Mouse (Mus musculus) stomach, postnatal 0 days (tissue): Measurements from ENCODE around the gene Epor. TPM values are rescaled to one million over a fixed set of nuclear protein-coding genes. Genes with fewer than 3 reads are reported as not detected.
A peak's percentile ranks its signal among the peaks of the same experiment; 100 is the strongest.

ENCODE experiments used
- ATAC-seq: fragments of 200-750 bp; cut with Nextera tagmentation; 2 replicates; pipeline ENCODE4 v1.8.0; 2017; ENCODE audit not compliant: low FRiP score, low TSS enrichment
- DNase-seq: peaks from one replicate; pipeline ENCODE4 v3.0.0-alpha.2; 2016; ENCODE audit warnings: low spot score
- H3K27ac ChIP-seq: fragments of 300-500 bp; sonication (generic); replicated peaks from 2 replicates; pipeline ENCODE4 v1.5.1; 2014; ENCODE audit warnings: mild to moderate bottlenecking, control low read depth
- H3K27me3 ChIP-seq: fragments of 300-500 bp; sonication (generic); 2 replicates; pipeline ENCODE4 v1.6.1; 2014; ENCODE audit warnings: low read length; ENCODE audit not compliant: control insufficient read depth, insufficient read depth
- H3K36me3 ChIP-seq: fragments of 300-500 bp; sonication (generic); 2 replicates; pipeline ENCODE4 v1.6.1; 2014; ENCODE audit warnings: low read length, mixed read lengths; ENCODE audit not compliant: control insufficient read depth, insufficient read depth
- H3K4me1 ChIP-seq: fragments of 300-500 bp; sonication (generic); replicated peaks from 2 replicates; pipeline ENCODE4 v1.6.1; 2014; ENCODE audit warnings: antibody characterized with exemption; ENCODE audit not compliant: control insufficient read depth, insufficient read depth
- H3K4me2 ChIP-seq: fragments of 300-500 bp; sonication (generic); replicated peaks from 2 replicates; pipeline ENCODE4 v1.6.1; 2014; ENCODE audit warnings: low read depth, mild to moderate bottlenecking, control low read depth, moderate library complexity
- H3K4me3 ChIP-seq: fragments of 300-500 bp; sonication (generic); 2 replicates; pipeline ENCODE4 v1.5.1; 2014; ENCODE audit warnings: low read depth, low read length, control low read depth
- H3K9ac ChIP-seq: fragments of 300-500 bp; sonication (generic); 2 replicates; pipeline ENCODE4 v1.6.1; 2014; ENCODE audit warnings: mild to moderate bottlenecking, low read length, control low read depth, mixed read lengths
- H3K9me3 ChIP-seq: fragments of 300-500 bp; sonication (generic); 2 replicates; pipeline ENCODE4 v1.6.1; 2016; ENCODE audit warnings: low read length; ENCODE audit not compliant: control insufficient read depth
- CTCF ChIP-seq: IDR thresholded peaks from 2 replicates; pipeline ENCODE4 v1.5.1; 2016; ENCODE audit warnings: antibody characterized with exemption, low read depth, mild to moderate bottlenecking, moderate library complexity
- EP300 ChIP-seq: optimal IDR thresholded peaks from 2 replicates; pipeline ENCODE3; 2016; ENCODE audit warnings: antibody characterized with exemption
- WGBS: fragments of 180-500 bp; shearing (Covaris S2); extraction: QIAGEN DNeasy Blood & Tissue Kit; methylation state at CpG from one replicate; pipeline ENCODE4 v1.1.7; 2014; 5-methylcytosine and 5-hydroxymethylcytosine counted together
- polyA plus RNA-seq: library from polyadenylated mRNA; unstranded; fragments of >200 nt; fragmentation: Nextera tagmentation; extraction: Ambion mirVana; gene quantifications from 2 replicates; pipeline ENCODE4 v1.2.1, GENCODE M21; 2015

Gene Epor
- polyA plus RNA-seq, 1 experiment from 2014 or later, result 3.4 TPM

DNA sequence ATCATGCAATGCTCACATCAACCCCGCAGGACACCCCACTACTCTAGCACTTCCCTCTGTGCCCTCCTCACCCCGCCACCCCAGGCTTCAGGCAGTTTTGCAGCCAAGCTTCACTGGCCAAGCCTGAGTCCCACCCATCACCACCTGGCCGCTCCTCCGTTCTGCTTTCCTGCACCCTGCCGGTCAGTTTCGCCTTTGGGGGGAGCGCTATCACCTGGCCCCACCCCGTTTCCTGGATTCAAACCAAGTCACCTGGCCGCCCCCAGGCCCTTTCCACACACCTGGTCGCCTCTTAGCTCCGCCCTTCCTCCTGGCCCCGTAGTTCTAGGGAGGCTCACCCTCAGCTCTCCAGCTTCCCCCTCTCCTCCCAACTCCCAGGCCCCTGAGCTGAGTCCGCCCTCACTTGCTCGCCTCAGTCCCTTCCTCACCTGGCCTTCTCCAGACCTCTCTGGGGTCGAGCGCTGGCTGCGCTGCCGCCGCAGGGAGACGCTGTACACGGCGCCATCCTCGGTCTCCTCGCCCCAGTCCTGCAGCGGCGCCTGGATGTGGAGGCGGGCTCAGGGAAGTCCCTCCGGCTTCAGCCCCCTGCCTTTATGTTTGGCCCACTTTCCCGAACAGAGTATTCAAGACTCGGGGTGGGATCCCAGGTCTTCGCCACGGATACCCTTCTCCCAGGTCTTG, 25.3 kb upstream of the Epor start:
- H3K9ac ChIP-seq, result peak overlapping the region; percentile 31; the same call in 1 of the 2 replicates
- H3K27me3 ChIP-seq, result no peaks in the 10 kb centered on the region; the same call in 1 of the 2 replicates
- DNase-seq (peak; percentile 60), ATAC-seq (peak; percentile 38)
- H3K4me3 ChIP-seq, result peak overlapping the region; percentile 52
- no peaks in the 10 kb centered on the region for H3K36me3 ChIP-seq
- WGBS, result 2% methylated on average over 32 of the region's 32 CpGs
- no peak for TF ChIP-seq EP300
- peak; percentile 27 for TF ChIP-seq CTCF
- no peak overlapping the region for H3K27ac ChIP-seq
- H3K9me3 ChIP-seq, result no peaks in the 10 kb centered on the region
- H3K4me2 ChIP-seq, result peak overlapping the region; percentile 56
- 0 out of 2 replicates have a peak, but pooled peaks cover 2% of the 10 kb centered on the region for H3K4me1 ChIP-seq

DNA sequence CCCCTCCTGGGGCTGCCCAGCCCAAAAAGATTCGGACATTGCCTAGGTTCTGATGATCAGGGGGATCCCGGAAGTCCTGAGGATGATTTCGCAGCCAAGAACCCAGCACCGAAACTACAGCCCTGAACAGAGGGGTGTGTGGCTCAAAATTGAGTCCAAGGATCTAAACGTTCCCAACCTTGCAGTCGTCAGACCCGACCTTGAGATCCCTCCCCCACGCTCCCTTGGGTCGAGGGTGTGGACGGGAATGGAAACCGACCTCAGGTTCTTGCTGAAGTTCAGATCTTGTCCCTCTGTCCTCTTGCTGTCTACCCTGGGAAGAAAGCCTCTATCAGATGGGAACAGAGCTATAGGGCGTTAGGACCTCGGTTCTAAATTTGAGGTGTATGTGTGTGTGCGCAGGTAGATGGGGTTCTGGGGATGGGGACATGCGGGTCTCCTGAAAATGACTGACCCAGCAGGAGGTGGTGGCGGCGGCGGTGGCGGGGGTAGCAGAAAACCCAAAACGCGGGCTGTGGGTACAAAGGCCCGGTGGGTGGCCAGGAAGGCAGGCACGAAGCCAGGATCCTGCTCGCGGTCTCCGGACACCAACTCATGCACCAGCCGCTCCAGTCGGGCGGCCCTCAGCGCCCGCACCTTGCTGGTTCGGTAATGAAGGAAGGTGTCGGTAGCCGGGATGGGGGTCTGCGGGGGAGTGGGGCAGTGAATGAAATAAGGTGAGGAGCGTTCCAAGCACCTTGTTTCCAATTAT, 24.5 kb upstream of the Epor start:
- Histone ChIP-seq H3K4me1 (0 out of 2 replicates have a peak, but pooled peaks cover 2% of the 10 kb centered on the region), H3K4me3 (peak overlapping the region; percentile 52; the same call in 1 of the 2 replicates), H3K27me3 (no peaks in the 10 kb centered on the region; the same call in 1 of the 2 replicates), H3K9me3 (no peaks in the 10 kb centered on the region), H3K4me2 (peak overlapping the region; percentile 56), H3K27ac (no peak overlapping the region), H3K36me3 (no peaks in the 10 kb centered on the region), H3K9ac (no peak overlapping the region)
- TF ChIP-seq EP300 (no peak), CTCF (no peak)
- ATAC-seq (no peak), DNase-seq (no peak)
- 14% methylated on average over 36 of the region's 36 CpGs for WGBS

DNA sequence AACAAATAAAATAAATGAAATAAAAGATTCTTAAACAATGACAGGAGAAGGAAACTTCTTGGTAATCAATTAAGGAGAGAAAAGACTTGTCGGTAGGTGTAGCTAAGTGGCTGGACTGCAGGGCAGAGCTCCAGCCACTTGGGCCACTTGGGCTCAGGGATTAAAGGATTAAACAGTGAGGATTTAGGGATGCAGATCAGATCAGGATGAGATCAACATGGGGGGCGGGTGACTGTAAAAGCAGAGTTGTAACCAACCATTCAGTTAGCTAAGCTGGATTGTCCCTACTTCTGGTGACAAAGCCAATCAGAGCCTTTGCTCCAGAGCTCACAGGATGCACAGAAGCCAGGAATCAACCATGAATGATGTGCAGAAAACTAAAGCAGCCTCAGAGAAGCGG, 20.6 kb upstream of the Epor start:
- no peak for ATAC-seq
- 38% methylated on average over 3 of the region's 3 CpGs for WGBS
- no peaks in the 10 kb centered on the region for H3K36me3 ChIP-seq
- H3K4me1 ChIP-seq, result no peaks in the 10 kb centered on the region
- H3K9ac ChIP-seq, result no peak overlapping the region
- DNase-seq, result no peak
- no peak overlapping the region for H3K27ac ChIP-seq
- H3K9me3 ChIP-seq, result no peaks in the 10 kb centered on the region
- no peak overlapping the region for H3K4me3 ChIP-seq
- no peak overlapping the region for H3K4me2 ChIP-seq
- no peak for TF ChIP-seq EP300
- no peak for TF ChIP-seq CTCF
- no peaks in the 10 kb centered on the region for H3K27me3 ChIP-seq

DNA sequence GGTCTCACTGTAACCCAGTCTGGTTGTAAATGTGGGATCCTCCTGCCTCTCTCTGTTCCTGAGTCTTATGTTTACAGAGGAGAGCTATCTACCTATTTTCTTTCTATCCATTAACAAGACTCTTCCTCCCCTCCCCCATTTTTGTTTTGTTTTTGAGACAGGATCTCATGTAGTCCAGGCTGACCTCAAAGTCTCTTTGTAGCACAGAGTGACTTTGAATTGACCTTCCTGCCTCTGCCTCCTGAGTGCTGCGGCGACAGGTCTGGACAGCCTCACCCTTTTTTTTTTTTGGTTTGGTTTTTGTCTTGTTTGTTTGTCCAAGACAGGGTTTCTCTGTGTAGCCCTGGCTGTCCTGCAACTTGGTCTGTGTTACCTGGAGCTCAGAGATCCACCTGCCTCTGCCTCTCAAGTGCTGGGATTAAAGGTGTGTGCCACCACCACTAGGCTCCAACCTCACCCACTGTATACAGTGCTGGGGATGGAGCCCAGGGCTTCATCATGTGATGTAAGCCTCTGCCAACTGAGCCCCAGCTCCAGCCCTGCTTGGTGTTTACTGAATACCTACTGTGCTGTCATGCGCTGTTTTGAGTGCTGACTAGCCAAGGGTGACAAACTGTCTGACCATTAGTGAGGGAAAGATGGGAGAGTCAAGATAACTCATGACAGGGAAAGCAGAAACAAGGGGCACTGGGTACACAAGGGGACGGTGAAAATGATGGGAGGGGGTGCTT, 15.3 kb upstream of the Epor start:
- H3K4me3 ChIP-seq, result no peak overlapping the region
- H3K4me1 ChIP-seq, result no peaks in the 10 kb centered on the region
- no peak for ATAC-seq
- H3K36me3 ChIP-seq, result no peaks in the 10 kb centered on the region
- H3K27ac ChIP-seq, result no peak overlapping the region
- TF ChIP-seq CTCF (no peak), EP300 (no peak)
- no peak for DNase-seq
- H3K9ac ChIP-seq, result no peak overlapping the region
- no peaks in the 10 kb centered on the region for H3K9me3 ChIP-seq
- WGBS, result 86% methylated on average over 4 of the region's 4 CpGs
- H3K27me3 ChIP-seq, result no peaks in the 10 kb centered on the region
- no peak overlapping the region for H3K4me2 ChIP-seq

DNA sequence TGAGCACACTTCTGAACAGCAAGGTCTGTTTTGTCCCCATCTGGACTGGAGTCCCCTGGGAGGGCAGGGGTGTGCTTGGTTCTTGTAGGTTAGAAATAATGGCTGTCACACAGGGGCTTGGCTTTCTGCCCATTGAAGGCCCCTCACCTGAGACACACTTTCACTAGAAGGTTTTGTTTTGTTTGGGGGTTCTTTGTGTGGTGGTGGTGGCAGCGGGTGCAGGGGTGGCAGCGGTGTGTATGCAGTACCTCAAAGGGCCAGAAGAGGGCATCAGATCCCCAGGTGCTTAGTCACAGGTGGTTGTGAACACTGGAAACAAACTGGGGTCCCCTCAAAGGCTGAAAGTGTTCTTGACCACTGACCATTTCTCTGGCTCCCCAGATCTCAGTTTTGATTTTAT, 14.7 kb upstream of the Epor start:
- Histone ChIP-seq H3K27me3 (no peaks in the 10 kb centered on the region), H3K4me2 (no peak overlapping the region), H3K4me1 (no peaks in the 10 kb centered on the region), H3K4me3 (no peak overlapping the region), H3K9me3 (no peaks in the 10 kb centered on the region), H3K36me3 (no peaks in the 10 kb centered on the region), H3K27ac (no peak overlapping the region), H3K9ac (no peak overlapping the region)
- DNase-seq, result peak; percentile 38
- no peak for ATAC-seq
- WGBS, result 26% methylated on average over 2 of the region's 2 CpGs
- TF ChIP-seq EP300, result no peak
- TF ChIP-seq CTCF, result peak; percentile 74
